ENCODE assay signal across 9 mouse cellular contexts in the genomic region with DNA sequence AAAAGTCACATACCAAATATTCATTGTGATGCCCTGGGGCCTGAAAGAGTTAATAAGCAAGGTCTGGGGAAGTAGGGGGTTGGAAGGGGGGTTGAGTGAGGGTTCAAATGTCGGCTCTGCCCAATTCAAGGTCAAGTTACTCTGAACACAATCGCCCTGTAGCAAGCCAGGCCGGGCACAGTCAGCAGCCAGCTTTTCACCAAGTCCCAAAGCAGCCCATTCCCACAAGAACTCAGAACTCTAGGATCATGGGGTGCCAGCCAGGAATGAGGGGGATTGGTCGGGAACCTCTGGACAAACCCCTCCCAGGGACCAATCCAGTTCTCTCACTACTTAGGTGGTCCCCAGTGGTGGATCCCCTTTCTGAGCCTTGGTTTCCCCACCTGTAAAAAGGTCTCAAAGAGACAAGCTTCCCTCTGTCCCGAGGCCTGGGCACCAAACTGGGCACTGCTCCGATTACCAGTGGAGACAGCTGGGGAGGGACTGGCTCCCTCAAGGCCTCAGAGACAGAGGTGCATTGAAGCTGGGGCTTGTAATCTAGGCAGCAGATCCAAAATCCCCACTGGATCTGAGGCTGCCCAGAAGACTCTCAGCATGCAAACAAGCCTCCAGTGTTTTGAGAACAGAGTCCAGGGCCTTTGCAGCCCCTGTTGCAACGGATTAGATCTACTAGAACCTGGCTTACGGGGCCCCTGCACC. TPM values are rescaled to one million over a fixed set of nuclear protein-coding genes. Genes with fewer than 3 reads are reported as not detected.
DNase-seq lines count a peak whose midpoint lies in the region; ATAC-seq and TF ChIP-seq lines count a peak whose summit lies in the region.
"Had no signal": no experiment of that assay in that cellular context is flagged by ENCODE, and none has a peak within 500 bp of the region (broad histone marks: within the 10 kb centered on the region; RNA-seq: fewer than 3 reads in every experiment).

No protein-coding gene starts in this region.

- H3K27me3 ChIP-seq in heart, embryonic 13.5 days (replicated peaks), result peaks cover 5% of the 10 kb centered on the region; the same call in 1 of the 2 replicates
- no peaks in the 10 kb centered on the region for H3K27me3 ChIP-seq in spleen, adult 2 months (ENCODE audit: control insufficient read depth, insufficient read depth, low read length)
- H3K27me3 ChIP-seq in thymus, adult 2 months (ENCODE audit: control insufficient read depth, insufficient read depth, low read length), result no peaks in the 10 kb centered on the region

- WGBS in heart, embryonic 13.5 days, result 27% methylated on average over 8 of the region's 8 CpGs
- WGBS in spleen, adult 2 months, result 56% methylated on average over 8 of the region's 8 CpGs
- 60% methylated on average over 8 of the region's 8 CpGs for WGBS in thymus, adult 2 months

- H3K4me2 ChIP-seq in heart, embryonic 13.5 days, result 0 out of 2 replicates have a peak overlapping the region, but pooled peaks have one; percentile 3

- intact Hi-C loops in heart, postnatal 10 days (cut with DNase I), result no loop called here

- TF ChIP-seq POLR2A in spleen, adult 2 months (IDR thresholded peaks at IDR 0.05; ENCODE audit: low read depth, low read length), result no peak
- no peak for TF ChIP-seq POLR2A in thymus, adult 2 months (IDR thresholded peaks at IDR 0.05; ENCODE audit: control insufficient read depth, extremely low read depth, insufficient read depth, low read length, poor library complexity)

- no peak for ATAC-seq in heart, embryonic 13.5 days (ENCODE audit: extremely low read depth, insufficient number of reproducible peaks, low FRiP score, low TSS enrichment)
- no peak for ATAC-seq in megakaryocyte progenitor cell, adult 5-6 weeks (replicated peaks; ENCODE audit: poor library complexity)

- no peaks in the 10 kb centered on the region for H3K36me3 ChIP-seq in heart, embryonic 13.5 days
- no peaks in the 10 kb centered on the region for H3K36me3 ChIP-seq in spleen, adult 2 months (ENCODE audit: control insufficient read depth, insufficient read depth, low read length)
- H3K36me3 ChIP-seq in thymus, adult 2 months (ENCODE audit: control insufficient read depth, insufficient read depth, low read length), result no peaks in the 10 kb centered on the region

- H3K9me3 ChIP-seq in heart, embryonic 13.5 days, result no peaks in the 10 kb centered on the region

- peaks cover 95% of the 10 kb centered on the region for H3K4me1 ChIP-seq in heart, embryonic 13.5 days
- H3K4me1 ChIP-seq in spleen, adult 2 months (ENCODE audit: control insufficient read depth, insufficient read depth, insufficient read length), result peaks cover 43% of the 10 kb centered on the region; the same call in 1 of the 2 replicates
- H3K4me1 ChIP-seq in thymus, adult 2 months (replicated peaks; ENCODE audit: control insufficient read depth, insufficient read depth, low read length), result peaks cover 24% of the 10 kb centered on the region

- H3K27ac ChIP-seq in heart, embryonic 13.5 days (replicated peaks), result peak overlapping the region; percentile 63
- H3K27ac ChIP-seq in spleen, adult 2 months (ENCODE audit: insufficient read depth, low read length), result peak overlapping the region; percentile 12; the same call in 1 of the 2 replicates
- no peak overlapping the region for H3K27ac ChIP-seq in thymus, adult 2 months (ENCODE audit: control insufficient read depth, insufficient read depth, low read length)

- no peak overlapping the region for H3K4me3 ChIP-seq in heart, embryonic 13.5 days
- no peak overlapping the region for H3K4me3 ChIP-seq in spleen, adult 2 months (ENCODE audit: extremely low read depth, insufficient read depth, insufficient read length)
- H3K4me3 ChIP-seq in thymus, adult 2 months (ENCODE audit: control insufficient read depth, insufficient read depth, low read length), result no peak overlapping the region

- TF ChIP-seq CTCF in spleen, adult 2 months (IDR thresholded peaks at IDR 0.05; ENCODE audit: extremely low read depth, insufficient read depth, insufficient read length, insufficient replicate concordance), result no peak
- no peak for TF ChIP-seq CTCF in thymus, adult 2 months (IDR thresholded peaks at IDR 0.05; ENCODE audit: borderline replicate concordance, control insufficient read depth, extremely low read depth, insufficient read depth, low read length, poor library complexity)

- H3K9ac ChIP-seq in heart, embryonic 13.5 days, result peak overlapping the region; percentile 63

- DNase-seq in heart, postnatal 10 days, result no peak
- no peak for DNase-seq in spleen, adult 2 months (ENCODE audit: low read depth in 1 of 2, low spot score in 2 of 2)
- no peak for DNase-seq in spleen, adult 12 weeks (ENCODE audit: low spot score)
- DNase-seq in layer of hippocampus, postnatal 36 days, result peak; percentile 50 to 55
- DNase-seq in thymus, adult 2 months, result no peak
- DNase-seq in testis, postnatal 10 days (ENCODE audit: low spot score), result no peak
- DNase-seq: cerebellum, adult 9-11 months had no signal

RNA-seq across cellular contexts. Expression of a gene that starts 7.3 kb away (rescaled TPM):
- polyA plus RNA-seq in heart, embryonic 13.5 days (2015; fragmentation: Nextera tagmentation; extraction: Ambion mirVana), result 36.6 and 46.5 TPM in 2 replicates
- total RNA-seq in heart, postnatal 10 days (2021), result 10 to 100 TPM; 24.3 to 39.3 TPM
- polyA plus RNA-seq in spleen, adult 2 months (2012; rRNA removed), result 21.0 and 25.0 TPM in 2 replicates
- total RNA-seq in layer of hippocampus, postnatal 36 days (2021), result 100 to 1,000 TPM; 102 to 129 TPM
- polyA plus RNA-seq in thymus, adult 2 months (2012; rRNA removed), result 18.6 TPM in 2 replicates
- not detected in 2 replicates for total RNA-seq in megakaryocyte progenitor cell, adult 5-6 weeks (2015)
- total RNA-seq in megakaryocyte progenitor cell, adult 5-6 weeks (2017), result 0.41 TPM in 1 of 2 replicates, not detected in the other

RNA-seq across cellular contexts. Expression of a gene that starts 20.4 kb away (rescaled TPM):
- 37.2 and 43.0 TPM in 2 replicates for polyA plus RNA-seq in heart, embryonic 13.5 days (2015; fragmentation: Nextera tagmentation; extraction: Ambion mirVana)
- total RNA-seq in heart, postnatal 10 days (2021), result 10 to 100 TPM; 21.3 to 25.1 TPM
- 111 and 172 TPM in 2 replicates for polyA plus RNA-seq in spleen, adult 2 months (2012; rRNA removed)
- total RNA-seq in layer of hippocampus, postnatal 36 days (2021), result 10 to 100 TPM; 37.7 to 42.3 TPM
- polyA plus RNA-seq in thymus, adult 2 months (2012; rRNA removed), result 183 and 220 TPM in 2 replicates
- 39.1 and 39.5 TPM in 2 replicates for total RNA-seq in megakaryocyte progenitor cell, adult 5-6 weeks (2015)
- total RNA-seq in megakaryocyte progenitor cell, adult 5-6 weeks (2017), result 11.2 and 20.0 TPM in 2 replicates

RNA-seq across cellular contexts. Expression of a gene that starts 24.4 kb away (rescaled TPM):
- 8.7 and 11.7 TPM in 2 replicates for polyA plus RNA-seq in heart, embryonic 13.5 days (2015; fragmentation: Nextera tagmentation; extraction: Ambion mirVana)
- 1 to 10 TPM; 5.5 to 7.4 TPM for total RNA-seq in heart, postnatal 10 days (2021)
- polyA plus RNA-seq in spleen, adult 2 months (2012; rRNA removed), result 16.4 and 17.2 TPM in 2 replicates
- total RNA-seq in layer of hippocampus, postnatal 36 days (2021), result 10 to 100 TPM in 1 of 2 experiments, 1 to 10 TPM in 1; 7.0 to 13.3 TPM
- 27.8 and 35.3 TPM in 2 replicates for polyA plus RNA-seq in thymus, adult 2 months (2012; rRNA removed)
- total RNA-seq in megakaryocyte progenitor cell, adult 5-6 weeks (2015), result not detected in 2 replicates
- total RNA-seq in megakaryocyte progenitor cell, adult 5-6 weeks (2017), result not detected in 2 replicates

RNA-seq across cellular contexts. Expression of a gene that starts 31.4 kb away (rescaled TPM):
- polyA plus RNA-seq in heart, embryonic 13.5 days (2015; fragmentation: Nextera tagmentation; extraction: Ambion mirVana), result 5.2 and 7.7 TPM in 2 replicates
- total RNA-seq in heart, postnatal 10 days (2021), result 1 to 10 TPM; 1.2 to 2.3 TPM
- polyA plus RNA-seq in spleen, adult 2 months (2012; rRNA removed), result 0.82 and 1.2 TPM in 2 replicates
- total RNA-seq in layer of hippocampus, postnatal 36 days (2021), result 10 to 100 TPM; 13.0 to 13.4 TPM
- 0.82 and 0.93 TPM in 2 replicates for polyA plus RNA-seq in thymus, adult 2 months (2012; rRNA removed)
- total RNA-seq in megakaryocyte progenitor cell, adult 5-6 weeks (2015), result not detected in 2 replicates
- total RNA-seq in megakaryocyte progenitor cell, adult 5-6 weeks (2017), result not detected in 2 replicates

RNA-seq across cellular contexts. Expression of a gene that starts 33.4 kb away (rescaled TPM):
- polyA plus RNA-seq in heart, embryonic 13.5 days (2015; fragmentation: Nextera tagmentation; extraction: Ambion mirVana), result 0.21 and 0.23 TPM in 2 replicates
- not detected for total RNA-seq in heart, postnatal 10 days (2021)
- 19.0 and 39.4 TPM in 2 replicates for polyA plus RNA-seq in spleen, adult 2 months (2012; rRNA removed)
- total RNA-seq in layer of hippocampus, postnatal 36 days (2021), result under 1 TPM; 0.35 to 0.46 TPM
- polyA plus RNA-seq in thymus, adult 2 months (2012; rRNA removed), result 0.24 TPM in 1 of 2 replicates, not detected in the other
- total RNA-seq in megakaryocyte progenitor cell, adult 5-6 weeks (2015), result not detected in 2 replicates
- not detected in 2 replicates for total RNA-seq in megakaryocyte progenitor cell, adult 5-6 weeks (2017)

Comparison
In these comparisons a context has a peak if more than half of its experiments do, and no peak if none do; other contexts are left out.
1. DNase-seq: peak in layer of hippocampus, postnatal 36 days (2 of 2); none in heart, postnatal 10 days (0 of 2), spleen, adult 2 months (0 of 2), spleen, adult 12 weeks (single experiment), thymus, adult 2 months (single experiment) and testis, postnatal 10 days (single experiment).
2. RNA of a gene that starts 7.3 kb away (total RNA-seq): 102 to 129 TPM in layer of hippocampus, postnatal 36 days and 24.3 to 39.3 TPM in heart, postnatal 10 days; 0.41 TPM in megakaryocyte progenitor cell, adult 5-6 weeks; every median in the first group is over 10 times any median in the second.
3. RNA of a gene that starts 24.4 kb away (total RNA-seq): 7.0 to 13.3 TPM in layer of hippocampus, postnatal 36 days and 5.5 to 7.4 TPM in heart, postnatal 10 days; not detected in megakaryocyte progenitor cell, adult 5-6 weeks; every median in the first group is over 4 times any median in the second.